Mouse (Mus musculus) frontal cortex, adult 2 months (tissue): ENCODE data around the gene Vpreb2. TPM values are rescaled to one million over a fixed set of nuclear protein-coding genes. Genes with fewer than 3 reads are reported as not detected.
A peak's percentile ranks its signal among the peaks of the same experiment; 100 is the strongest.
"Not testable (repeated sequence)": the region's sequence is repeated elsewhere in the genome, so short reads cannot be mapped to it uniquely, and the experiment has no call there.

Experiments
- DNase-seq, 2 experiments: peaks; one replicate each; pipeline ENCODE4 v3.0.0; 2022; ENCODE audit warnings: low spot score in 1 of 2; ENCODE audit errors: extremely low spot score in 1 of 2
- polyA plus RNA-seq: library from polyadenylated mRNA; depleted of rRNA; stranded (reverse); fragments of >200 nt; gene quantifications from 2 replicates; pipeline ENCODE4 v1.2.3, GENCODE M21; 2012; rRNA removed

Vpreb2 gene
- polyA plus RNA-seq, 1 experiment: not detected

DNA sequence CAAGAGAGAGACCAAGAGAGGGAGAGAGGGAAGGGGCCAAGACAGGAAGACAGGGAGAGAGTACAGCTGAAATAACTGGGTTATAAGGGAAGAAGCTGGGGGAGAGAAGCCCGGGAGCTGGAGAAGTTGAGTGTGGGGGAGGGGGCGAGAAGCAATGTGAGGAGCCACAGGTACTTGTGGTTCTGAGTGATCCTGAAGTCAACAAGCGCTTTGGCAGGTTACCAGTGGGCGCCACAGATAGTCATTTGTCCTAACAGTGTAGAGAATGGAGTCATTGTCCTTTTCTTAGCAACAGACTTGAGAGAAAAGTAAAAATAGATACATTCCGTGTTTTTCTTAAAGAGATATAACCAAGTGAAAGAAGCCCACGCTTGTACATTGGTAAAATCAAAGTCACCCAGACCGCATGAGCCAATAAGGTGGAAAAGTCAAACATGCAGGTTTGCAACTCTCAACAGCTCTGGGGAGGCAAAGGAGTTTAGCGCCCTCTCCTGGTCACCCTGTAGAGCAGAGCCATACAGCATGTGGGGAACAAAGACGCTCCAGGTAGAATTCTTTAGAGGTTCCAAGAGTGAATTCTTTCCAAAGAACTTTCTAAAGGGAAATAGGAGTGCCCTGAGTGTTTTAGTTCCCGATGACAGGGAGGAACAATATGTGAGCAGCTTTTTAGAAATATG is 6.4 kb downstream of the Vpreb2 start:
- DNase-seq: peak; percentile 11 to 63

DNA sequence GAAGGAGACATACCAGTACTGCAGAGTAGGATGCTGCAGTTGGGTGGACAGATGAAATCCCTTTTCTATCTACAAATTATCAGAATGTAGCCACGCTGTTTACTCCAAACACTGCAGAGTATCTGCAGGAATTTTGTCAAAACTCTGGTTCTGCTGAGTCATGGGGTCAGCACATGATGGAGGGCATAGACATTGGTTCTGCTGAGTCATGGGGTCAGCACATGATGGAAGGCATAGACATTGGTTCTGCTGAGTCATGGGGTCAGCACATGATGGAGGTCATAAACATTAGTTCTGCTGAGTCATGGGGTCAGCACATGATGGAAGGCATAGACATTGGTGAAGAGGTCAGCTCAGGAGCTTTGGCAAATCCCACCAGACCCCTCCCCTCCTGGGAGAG is 7.5 kb downstream of the Vpreb2 start:
- no peak for DNase-seq

DNA sequence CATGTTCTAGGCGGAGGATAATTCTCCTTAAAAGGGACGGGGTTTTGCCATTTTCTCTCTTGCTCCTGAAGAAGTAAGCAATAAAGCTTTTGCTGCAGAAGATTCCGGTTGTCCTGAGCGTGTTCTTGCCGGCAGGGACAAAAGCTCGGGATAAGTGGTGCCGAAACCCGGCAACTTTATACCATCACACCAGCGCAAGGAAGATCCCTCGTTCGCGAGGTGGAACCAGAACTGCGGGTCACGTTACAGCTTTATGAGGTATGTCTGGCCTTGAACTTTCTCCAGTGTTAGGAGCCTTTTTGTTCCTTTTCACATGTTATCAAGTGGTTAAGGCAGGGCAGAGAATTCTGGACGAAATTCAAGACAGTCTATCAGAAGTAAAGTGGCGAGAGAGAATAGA is 12.1 kb downstream of the Vpreb2 start:
- not testable (repeated sequence) for DNase-seq

DNA sequence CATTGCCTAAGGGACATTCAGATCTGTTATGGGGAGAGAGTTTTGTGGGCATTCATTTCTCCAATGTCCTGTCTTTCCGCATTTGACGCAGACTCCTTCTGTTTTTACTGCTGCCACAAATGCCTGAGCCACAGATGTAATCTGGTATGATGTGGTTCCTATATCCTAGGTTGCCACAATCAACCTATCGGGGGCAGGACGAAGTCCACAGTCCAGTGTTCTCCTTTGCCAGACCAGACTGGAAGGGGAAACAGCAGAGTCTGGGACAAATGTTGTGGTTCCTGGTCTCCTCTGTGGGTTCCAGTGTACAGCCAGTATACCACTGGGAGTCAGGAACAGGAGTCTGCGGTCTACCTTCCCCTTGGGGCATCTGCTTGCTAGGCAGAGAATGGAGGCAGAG is 19.4 kb downstream of the Vpreb2 start:
- DNase-seq: no peak

DNA sequence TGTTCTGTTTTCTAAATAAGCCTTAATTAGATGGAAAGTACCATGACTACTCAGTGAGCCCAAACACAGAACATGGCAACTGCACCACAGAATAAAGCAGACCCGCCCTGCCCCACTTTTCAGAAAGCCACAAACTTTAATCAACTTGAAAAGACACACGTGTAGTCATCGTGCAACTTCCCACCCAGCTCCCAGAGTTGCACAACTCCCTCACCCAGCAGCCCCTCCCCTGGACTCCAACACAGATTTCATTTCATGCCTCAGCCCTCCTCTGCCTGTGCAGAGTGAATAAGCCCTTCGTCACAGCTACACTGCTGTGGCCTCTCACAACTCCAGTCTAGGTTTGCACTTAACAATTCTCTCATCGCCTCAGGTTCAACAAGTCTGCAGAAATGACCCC is 24.4 kb downstream of the Vpreb2 start:
- no peak for DNase-seq

DNA sequence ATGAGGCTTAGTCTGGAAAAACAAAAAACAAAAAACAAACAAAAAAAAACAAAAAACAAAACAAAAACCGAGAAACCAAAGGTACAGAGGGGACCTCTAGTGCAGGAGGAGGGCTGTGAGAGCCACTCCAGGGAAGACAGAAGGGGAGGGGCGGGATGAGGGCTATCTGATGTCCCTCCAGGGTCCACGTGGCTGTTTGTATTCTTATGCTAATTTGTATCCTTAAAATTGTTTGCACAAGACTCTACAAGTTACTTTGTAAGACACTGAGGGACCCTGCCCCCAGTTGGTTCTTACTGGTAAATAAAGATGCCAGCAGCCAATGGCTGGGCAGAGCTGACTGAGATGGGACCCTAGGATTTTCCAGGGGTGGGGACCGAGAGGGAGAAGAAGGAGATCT is 26.9 kb downstream of the Vpreb2 start:
- no peak for DNase-seq

DNA sequence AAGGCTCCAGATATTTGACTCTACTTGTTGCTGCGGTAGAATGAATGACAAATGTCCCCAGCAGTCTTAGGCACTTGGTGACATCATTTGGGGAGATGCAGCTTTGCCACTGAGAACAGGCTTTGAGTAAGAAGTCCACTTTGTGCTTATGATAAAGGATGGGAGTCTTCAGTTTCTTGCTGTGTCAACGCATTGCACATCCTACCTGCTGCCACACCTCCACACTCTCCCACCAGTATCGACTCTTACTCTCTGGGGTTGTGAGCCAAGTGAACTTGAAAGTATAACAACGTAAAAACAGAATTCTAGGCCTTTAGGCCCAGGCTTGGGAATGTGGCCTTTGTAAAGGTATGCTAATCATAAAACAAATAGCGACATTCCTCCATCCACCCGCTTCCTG is 30.9 kb downstream of the Vpreb2 start:
- no peak for DNase-seq

DNA sequence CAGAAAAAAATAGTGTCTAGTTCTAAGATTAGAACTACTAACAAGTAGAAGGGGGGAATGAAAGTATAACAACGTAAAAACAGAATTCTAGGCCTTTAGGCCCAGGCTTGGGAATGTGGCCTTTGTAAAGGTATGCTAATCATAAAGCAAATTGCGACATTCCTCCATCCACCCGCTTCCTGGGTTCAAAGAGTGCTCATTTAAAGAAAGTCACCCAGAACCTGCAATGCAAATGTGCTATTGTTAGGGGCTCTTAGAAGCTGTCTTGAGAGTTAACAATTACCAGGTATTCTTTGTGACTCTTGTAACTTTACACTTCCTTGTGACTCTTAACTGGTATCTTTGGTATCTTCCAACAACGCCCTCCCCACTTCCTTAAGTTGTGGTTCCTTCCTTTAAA is 36.3 kb downstream of the Vpreb2 start:
- DNase-seq: not testable (repeated sequence)

DNA sequence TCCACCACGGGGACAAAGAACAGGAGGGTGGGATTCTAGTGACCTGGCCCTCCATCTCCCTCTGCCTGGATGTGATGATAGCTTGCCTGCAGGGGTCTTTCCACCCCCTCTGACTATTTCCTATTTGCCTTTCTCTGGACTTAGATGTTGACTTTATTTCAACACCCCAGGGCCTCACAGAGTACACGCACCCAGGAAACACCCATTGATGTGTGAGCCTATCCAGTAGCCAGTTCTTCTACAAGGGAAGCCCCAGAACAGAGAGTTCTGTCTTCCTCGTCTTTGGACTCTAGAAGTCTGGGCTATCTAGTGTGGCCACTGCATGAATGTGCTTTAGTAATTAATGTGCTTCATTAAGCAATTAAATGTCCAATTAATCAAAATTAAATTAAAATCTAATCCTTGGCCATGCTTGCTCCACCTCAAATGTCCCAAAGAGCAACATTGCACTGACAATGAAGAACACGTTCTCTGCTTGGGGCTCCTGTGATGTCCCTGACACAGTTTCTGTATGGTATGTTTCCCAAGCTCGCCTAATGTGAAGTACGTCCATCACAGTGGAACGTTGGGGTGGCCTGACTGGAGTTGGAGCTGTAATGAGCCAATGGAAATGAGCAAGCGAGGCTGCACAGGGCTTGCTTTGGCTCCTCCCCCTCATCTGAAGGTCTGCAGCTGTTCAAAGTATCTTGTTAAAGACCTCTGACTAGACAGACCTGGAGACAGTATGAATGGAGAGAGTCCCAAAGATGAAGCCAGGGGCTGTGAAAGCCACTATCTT is 42.7 kb downstream of the Vpreb2 start:
- DNase-seq: no peak

DNA sequence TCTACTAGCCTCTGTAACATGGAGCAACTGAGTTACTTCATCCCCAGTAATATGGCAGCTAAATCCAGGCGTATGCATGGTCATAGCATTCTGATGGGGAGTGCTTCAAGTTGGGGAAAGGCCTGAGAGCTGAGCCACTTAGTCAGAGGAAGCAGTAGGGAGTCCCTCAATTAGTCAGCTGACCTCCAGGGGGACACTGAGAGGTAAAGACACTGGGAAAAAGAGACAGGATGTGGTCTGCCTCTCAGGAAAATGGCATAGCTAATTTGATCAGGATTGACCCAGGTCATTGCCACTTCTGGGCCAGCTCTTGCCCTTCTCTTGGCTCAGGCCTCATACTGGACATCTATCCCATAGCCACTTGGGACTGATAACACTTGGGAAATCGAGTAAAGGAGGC is 47.1 kb downstream of the Vpreb2 start:
- no peak for DNase-seq

Other genes starting within 250 kb of the Vpreb2 start
- 74.4 and 77.8 TPM in 2 replicates for gene Med15, start 247.5 kb upstream of the Vpreb2 start, polyA plus RNA-seq
- 88.5 and 106 TPM in 2 replicates for gene Klhl22, start 220.8 kb upstream of the Vpreb2 start, polyA plus RNA-seq
- gene Scarf2, start 183.1 kb upstream of the Vpreb2 start, polyA plus RNA-seq: 4.7 and 4.8 TPM in 2 replicates
- gene B830017H08Rik, start 147.3 kb upstream of the Vpreb2 start, polyA plus RNA-seq: 4.0 and 4.1 TPM in 2 replicates
- 16.3 and 19.9 TPM in 2 replicates for gene Car15, start 142.1 kb upstream of the Vpreb2 start, polyA plus RNA-seq
- gene Gm20518, start 88.8 kb upstream of the Vpreb2 start, polyA plus RNA-seq: 2.3 and 2.7 TPM in 2 replicates
- 0.04 and 0.08 TPM in 2 replicates for gene Tssk1, start 86.2 kb upstream of the Vpreb2 start, polyA plus RNA-seq
- 87.2 and 95.4 TPM in 2 replicates for gene Dgcr2, start 81.9 kb upstream of the Vpreb2 start, polyA plus RNA-seq
- gene Tssk2, start 81.8 kb upstream of the Vpreb2 start, polyA plus RNA-seq: not detected in 2 replicates
- gene Ess2, start 69.1 kb upstream of the Vpreb2 start, polyA plus RNA-seq: 36.4 and 47.2 TPM in 2 replicates
- 0.08 TPM in 1 of 2 replicates, not detected in the other for gene Gsc2, start 65.4 kb upstream of the Vpreb2 start, polyA plus RNA-seq
- gene Slc25a1, start 52.2 kb upstream of the Vpreb2 start, polyA plus RNA-seq: 61.7 and 71.6 TPM in 2 replicates
- 100 and 104 TPM in 2 replicates for gene Dgcr6, start 72.4 kb downstream of the Vpreb2 start, polyA plus RNA-seq
- 54.6 and 55.5 TPM in 2 replicates for gene Prodh, start 109.8 kb downstream of the Vpreb2 start, polyA plus RNA-seq
- 125 and 142 TPM in 2 replicates for gene Rtn4r, start 147.2 kb downstream of the Vpreb2 start, polyA plus RNA-seq
- not detected in 2 replicates for gene Ccdc188, start 237.5 kb downstream of the Vpreb2 start, polyA plus RNA-seq